Mouse (Mus musculus) monocyte, adult 2 months (primary cell): Measurements from ENCODE around the gene Rragd.
"Not testable (repeated sequence)": the region's sequence is repeated elsewhere in the genome, so short reads cannot be mapped to it uniquely, and the experiment has no call there.

ENCODE experiments used
- DNase-seq, 2 experiments: peaks; one replicate each; pipeline ENCODE4 v3.0.0; 2022; ENCODE audit warnings: low spot score in 2 of 2, low read depth in 1 of 2

The Rragd gene

GRCm38 (mm10) chr4:32984801-32985675, 2.2 kb downstream of the Rragd start:
- no peak for DNase-seq

- no peak for DNase-seq
These were observed 2.8 kb downstream of the Rragd start for GRCm38 (mm10) chr4:32985684-32986083.

- no peak for DNase-seq
These were observed 4.2 kb downstream of the Rragd start for GRCm38 (mm10) chr4:32987006-32987405.

- DNase-seq = no peak
These were observed 6.5 kb downstream of the Rragd start for GRCm38 (mm10) chr4:32989346-32989745.

- no peak for DNase-seq
These were observed 11.3 kb downstream of the Rragd start for GRCm38 (mm10) chr4:32994168-32994567.

- DNase-seq = no peak
These were observed 13.2 kb downstream of the Rragd start for GRCm38 (mm10) chr4:32996083-32996482.

- no peak for DNase-seq
These were observed 14.7 kb downstream of the Rragd start for GRCm38 (mm10) chr4:32997571-32997970.

- no peak for DNase-seq
These were observed 16.2 kb downstream of the Rragd start for GRCm38 (mm10) chr4:32998996-32999395.

GRCm38 (mm10) chr4:33002081-33002480, 19.2 kb downstream of the Rragd start:
- DNase-seq = no peak

- DNase-seq = not testable (repeated sequence)
These were observed 23.0 kb downstream of the Rragd start for GRCm38 (mm10) chr4:33005595-33006470.

GRCm38 (mm10) chr4:33006844-33007243, 24.0 kb downstream of the Rragd start:
- DNase-seq = no peak

GRCm38 (mm10) chr4:33007443-33008217, 24.8 kb downstream of the Rragd start:
- no peak for DNase-seq

GRCm38 (mm10) chr4:33010078-33010477, 27.2 kb downstream of the Rragd start:
- DNase-seq = no peak

- DNase-seq = no peak
These were observed 29.6 kb downstream of the Rragd start for GRCm38 (mm10) chr4:33012484-33012883.

GRCm38 (mm10) chr4:33018361-33018999, 35.6 kb downstream of the Rragd start:
- DNase-seq = peak; percentile 33 to 62

GRCm38 (mm10) chr4:33024420-33024819, 41.6 kb downstream of the Rragd start:
- DNase-seq = no peak

GRCm38 (mm10) chr4:33029104-33029503, 46.3 kb downstream of the Rragd start:
- no peak for DNase-seq

- no peak for DNase-seq
These were observed 47.7 kb downstream of the Rragd start for GRCm38 (mm10) chr4:33030264-33031194.

- DNase-seq = peak; percentile 59 to 82
These were observed 48.5 kb downstream of the Rragd start, which contains the start of gene Ube2j1 for GRCm38 (mm10) chr4:33031195-33031960. Gene Ube2j1 (plus strand): TSS chr4:33031416.
